Mouse (Mus musculus): ENCODE data around the gene Srrm4.

DNA sequence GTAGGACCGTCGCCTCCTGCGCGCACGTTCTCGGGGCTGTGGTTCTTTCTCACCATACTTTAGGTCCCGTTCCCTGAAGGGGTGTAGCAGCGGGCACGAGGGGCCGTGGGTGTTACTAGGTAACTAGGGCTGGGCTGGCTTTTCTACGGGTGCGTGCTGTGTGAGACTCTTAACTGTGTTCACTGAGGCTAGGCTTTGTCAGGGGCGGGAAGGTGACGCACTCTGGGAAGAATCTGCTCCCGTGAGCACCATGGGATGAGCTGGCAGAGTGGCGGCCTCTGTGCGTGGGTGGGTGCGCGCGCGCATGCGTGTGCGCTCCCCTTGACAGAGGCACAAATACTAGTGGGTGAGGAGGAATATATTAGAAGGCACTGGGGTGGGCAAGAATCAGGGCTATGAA, 145.1 kb downstream of the Srrm4 start:
- TF ChIP-seq POLR2A (IDR thresholded peaks at IDR 0.05; ENCODE audit: borderline replicate concordance, low read depth, low read length) (no peak), CTCF (IDR thresholded peaks at IDR 0.05; ENCODE audit: low read depth, low read length) (no peak)
